Mouse (Mus musculus): ENCODE data around the gene Cadm1. TPM values are rescaled to one million over a fixed set of nuclear protein-coding genes. Genes with fewer than 3 reads are reported as not detected.

Gene Cadm1
- polyA plus RNA-seq, 1 experiment from 2014 or later: 190 TPM

DNA sequence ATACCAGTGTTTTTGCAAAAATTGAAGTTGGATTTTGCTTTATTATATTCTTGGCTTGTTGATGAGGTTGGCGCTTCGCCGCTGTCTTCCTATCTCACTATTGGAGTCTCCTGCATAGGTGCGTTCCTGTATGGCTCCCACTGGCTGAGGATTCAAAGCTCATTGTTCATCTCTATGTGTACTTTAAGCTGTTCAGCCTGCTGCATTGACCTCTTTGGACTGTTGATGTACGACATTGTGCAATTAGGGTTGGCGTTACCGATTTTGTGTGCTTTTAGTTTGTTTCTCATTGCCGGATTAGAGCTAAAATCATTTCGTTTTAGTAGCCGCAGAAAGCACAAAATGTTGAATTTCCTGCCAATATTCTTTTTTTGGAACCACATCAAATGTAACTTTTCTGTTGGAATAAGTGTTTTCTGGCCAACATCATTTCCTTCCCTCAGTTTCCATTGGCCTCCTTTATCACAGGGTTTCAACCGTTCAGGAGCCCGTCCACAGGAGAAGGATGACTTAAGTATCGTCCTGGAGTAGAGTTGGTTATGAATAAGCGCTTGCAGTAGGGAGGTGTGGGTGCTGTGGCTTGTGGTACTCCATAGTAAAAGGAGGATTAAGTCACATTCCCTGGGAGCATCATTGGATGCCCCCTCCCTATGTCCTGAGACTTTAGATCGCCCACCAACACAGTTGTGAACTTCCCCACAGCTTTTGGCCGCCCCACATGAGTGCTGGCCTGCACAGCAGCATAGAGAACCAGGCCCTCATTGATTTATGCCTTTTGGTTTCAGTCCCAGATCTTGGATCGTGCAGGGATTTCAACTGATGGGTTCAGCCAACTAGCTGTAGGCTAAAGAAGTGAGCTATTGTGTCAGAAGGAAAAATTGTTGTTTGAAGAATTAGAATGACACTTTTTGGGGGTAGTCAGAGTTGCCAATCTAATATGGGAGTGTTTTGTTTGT, 94.9 kb downstream of the Cadm1 start:
- WGBS: 88% methylated on average over 17 of the region's 17 CpGs
- no peak for DNase-seq (ENCODE audit: low spot score)
- H3K36me3 ChIP-seq (ENCODE audit: control insufficient read depth, insufficient read depth, low read length): no peaks in the 10 kb centered on the region

DNA sequence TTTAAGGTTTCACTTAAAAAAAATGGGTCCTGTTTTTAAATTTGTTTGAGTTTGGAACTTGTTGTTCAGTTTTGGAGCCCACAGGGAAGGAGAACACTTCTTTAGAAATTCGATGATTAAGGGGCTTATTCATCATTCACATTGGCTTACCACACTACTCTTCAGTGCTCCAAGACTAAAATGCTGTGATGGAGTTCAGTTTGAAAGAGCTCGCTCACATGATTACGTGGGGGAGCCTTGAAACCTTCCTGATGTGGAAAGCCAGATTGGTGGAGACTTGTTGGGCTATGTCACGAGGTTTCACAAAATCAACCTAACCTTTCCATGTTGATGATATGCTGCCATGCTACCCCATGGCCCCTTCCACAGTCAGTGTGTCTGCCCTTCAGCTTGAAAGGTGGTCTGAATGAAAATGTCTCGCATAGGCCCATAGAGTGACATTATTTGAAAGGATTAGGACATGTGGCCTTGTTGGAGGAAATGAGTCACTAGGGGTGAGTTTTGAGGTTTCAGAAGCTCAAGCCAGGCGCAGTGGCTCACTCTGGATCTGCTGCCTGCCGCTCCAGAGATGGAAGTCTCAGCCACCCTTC, 95.7 kb downstream of the Cadm1 start:
- ATAC-seq (ENCODE audit: insufficient read depth, low FRiP score, low TSS enrichment): no peak
- no peak for DNase-seq (ENCODE audit: low spot score)
- no peak overlapping the region for H3K27ac ChIP-seq (ENCODE audit: low read depth, low read length)
- H3K4me2 ChIP-seq (ENCODE audit: low read depth): no peak overlapping the region
- no peak overlapping the region for H3K9ac ChIP-seq (ENCODE audit: low read length)
- H3K4me3 ChIP-seq (ENCODE audit: low read depth, low read length): no peak overlapping the region
- H3K36me3 ChIP-seq (ENCODE audit: control insufficient read depth, insufficient read depth, low read length): no peaks in the 10 kb centered on the region
- peaks cover 14% of the 10 kb centered on the region for H3K4me1 ChIP-seq (ENCODE audit: control insufficient read depth, insufficient read depth, low read length)
- no peaks in the 10 kb centered on the region for H3K9me3 ChIP-seq (ENCODE audit: control insufficient read depth, low read length)
- no peaks in the 10 kb centered on the region for H3K27me3 ChIP-seq (ENCODE audit: control insufficient read depth, insufficient read depth, low read length)
- 90% methylated on average over 7 of the region's 7 CpGs for WGBS

More for the DNA sequence above, 94.9 kb downstream of the Cadm1 start:
- Histone ChIP-seq H3K9me3 (ENCODE audit: control insufficient read depth, low read length) (no peaks in the 10 kb centered on the region), H3K4me1 (ENCODE audit: control insufficient read depth, insufficient read depth, low read length) (peaks cover 14% of the 10 kb centered on the region), H3K4me3 (ENCODE audit: low read depth, low read length) (no peak overlapping the region), H3K27ac (ENCODE audit: low read depth, low read length) (no peak overlapping the region), H3K4me2 (ENCODE audit: low read depth) (no peak overlapping the region), H3K9ac (ENCODE audit: low read length) (no peak overlapping the region), H3K27me3 (ENCODE audit: control insufficient read depth, insufficient read depth, low read length) (no peaks in the 10 kb centered on the region)
- ATAC-seq (ENCODE audit: insufficient read depth, low FRiP score, low TSS enrichment): no peak

DNA sequence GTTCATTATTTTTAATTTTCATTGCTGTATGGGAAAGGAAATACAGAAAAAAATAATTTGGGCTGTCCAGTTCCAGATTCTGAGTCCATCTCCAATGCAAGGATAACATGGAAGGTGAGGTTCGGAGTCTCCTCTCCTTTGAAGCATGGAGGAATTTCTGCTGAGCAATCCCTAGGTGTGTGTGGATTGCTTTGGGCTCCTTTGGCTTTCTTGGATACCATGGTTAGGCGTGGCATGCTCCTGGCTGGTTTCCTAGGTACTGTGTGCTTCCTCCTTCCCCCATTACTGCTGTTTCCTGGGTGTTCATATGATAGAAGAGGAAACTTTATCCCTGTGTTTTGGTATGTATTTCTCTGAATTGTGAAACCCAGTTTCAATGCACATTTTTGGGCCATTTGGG, 98.0 kb downstream of the Cadm1 start:
- ATAC-seq (ENCODE audit: insufficient read depth, low FRiP score, low TSS enrichment): no peak
- WGBS: 90% methylated on average over 2 of the region's 2 CpGs
- no peak for DNase-seq (ENCODE audit: low spot score)

DNA sequence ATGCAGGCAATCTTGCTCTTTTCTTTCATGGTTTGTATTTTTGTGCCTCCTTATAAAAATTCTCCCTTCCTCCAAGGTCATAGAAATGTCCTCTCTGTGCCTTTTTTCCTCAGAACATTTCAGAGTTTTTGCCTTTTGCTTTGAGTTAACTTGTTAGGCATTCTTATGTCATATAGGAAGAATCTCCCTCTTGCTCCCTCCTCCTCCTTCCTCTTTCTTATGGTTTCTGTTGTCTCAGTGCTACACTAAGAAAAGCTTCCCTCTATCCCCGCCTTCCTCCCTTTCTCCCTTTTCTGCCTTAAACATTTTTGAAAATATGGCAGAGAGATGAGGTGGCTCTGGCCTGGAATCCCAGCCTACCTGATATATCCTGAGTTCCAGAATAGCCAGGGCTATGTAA, 98.6 kb downstream of the Cadm1 start:
- Histone ChIP-seq H3K36me3 (ENCODE audit: control insufficient read depth, insufficient read depth, low read length) (no peaks in the 10 kb centered on the region), H3K4me1 (ENCODE audit: control insufficient read depth, insufficient read depth, low read length) (peaks cover 2% of the 10 kb centered on the region; the same call in 1 of the 2 replicates), H3K27me3 (ENCODE audit: control insufficient read depth, insufficient read depth, low read length) (no peaks in the 10 kb centered on the region), H3K4me3 (ENCODE audit: low read depth, low read length) (no peak overlapping the region), H3K4me2 (ENCODE audit: low read depth) (no peak overlapping the region), H3K9me3 (ENCODE audit: control insufficient read depth, low read length) (no peaks in the 10 kb centered on the region), H3K27ac (ENCODE audit: low read depth, low read length) (no peak overlapping the region), H3K9ac (ENCODE audit: low read length) (no peak overlapping the region)
- WGBS: 89% methylated on average over 1 of the region's 1 CpGs
- DNase-seq (ENCODE audit: low spot score): no peak
- ATAC-seq (ENCODE audit: insufficient read depth, low FRiP score, low TSS enrichment): no peak

More for the DNA sequence above, 98.0 kb downstream of the Cadm1 start:
- Histone ChIP-seq H3K36me3 (ENCODE audit: control insufficient read depth, insufficient read depth, low read length) (no peaks in the 10 kb centered on the region), H3K9me3 (ENCODE audit: control insufficient read depth, low read length) (no peaks in the 10 kb centered on the region), H3K27me3 (ENCODE audit: control insufficient read depth, insufficient read depth, low read length) (no peaks in the 10 kb centered on the region), H3K4me1 (ENCODE audit: control insufficient read depth, insufficient read depth, low read length) (peaks cover 4% of the 10 kb centered on the region; the same call in 1 of the 2 replicates), H3K4me2 (ENCODE audit: low read depth) (no peak overlapping the region), H3K9ac (ENCODE audit: low read length) (no peak overlapping the region), H3K27ac (ENCODE audit: low read depth, low read length) (no peak overlapping the region), H3K4me3 (ENCODE audit: low read depth, low read length) (no peak overlapping the region)

DNA sequence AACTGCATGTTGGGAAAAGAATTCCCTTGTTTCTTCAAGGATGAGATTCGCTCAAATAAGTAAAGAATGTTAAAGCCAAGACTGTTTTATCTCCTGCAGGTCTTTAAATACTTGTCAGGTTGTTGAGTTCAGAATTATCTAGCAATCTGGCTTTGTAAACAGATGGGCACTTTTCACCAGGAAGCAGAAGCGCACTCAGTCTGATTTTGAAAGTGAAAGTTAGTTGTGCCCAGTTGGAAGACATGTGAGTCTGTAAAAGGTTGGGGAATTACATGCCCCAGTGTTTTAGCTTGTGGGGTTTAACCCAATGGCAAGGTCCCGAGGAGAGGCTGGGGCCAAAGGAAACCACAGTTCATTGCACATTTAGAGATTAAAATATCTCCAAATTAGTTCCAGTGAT, 104.7 kb downstream of the Cadm1 start:
- H3K4me3 ChIP-seq (ENCODE audit: low read depth, low read length): no peak overlapping the region
- H3K36me3 ChIP-seq (ENCODE audit: control insufficient read depth, insufficient read depth, low read length): no peaks in the 10 kb centered on the region
- H3K27ac ChIP-seq (ENCODE audit: low read depth, low read length): no peak overlapping the region
- no peaks in the 10 kb centered on the region for H3K4me1 ChIP-seq (ENCODE audit: control insufficient read depth, insufficient read depth, low read length)
- DNase-seq (ENCODE audit: low spot score): no peak
- H3K27me3 ChIP-seq (ENCODE audit: control insufficient read depth, insufficient read depth, low read length): no peaks in the 10 kb centered on the region
- 87% methylated on average over 3 of the region's 3 CpGs for WGBS
- H3K9me3 ChIP-seq (ENCODE audit: control insufficient read depth, low read length): no peaks in the 10 kb centered on the region
- H3K9ac ChIP-seq (ENCODE audit: low read length): no peak overlapping the region
- ATAC-seq (ENCODE audit: insufficient read depth, low FRiP score, low TSS enrichment): no peak
- H3K4me2 ChIP-seq (ENCODE audit: low read depth): no peak overlapping the region

DNA sequence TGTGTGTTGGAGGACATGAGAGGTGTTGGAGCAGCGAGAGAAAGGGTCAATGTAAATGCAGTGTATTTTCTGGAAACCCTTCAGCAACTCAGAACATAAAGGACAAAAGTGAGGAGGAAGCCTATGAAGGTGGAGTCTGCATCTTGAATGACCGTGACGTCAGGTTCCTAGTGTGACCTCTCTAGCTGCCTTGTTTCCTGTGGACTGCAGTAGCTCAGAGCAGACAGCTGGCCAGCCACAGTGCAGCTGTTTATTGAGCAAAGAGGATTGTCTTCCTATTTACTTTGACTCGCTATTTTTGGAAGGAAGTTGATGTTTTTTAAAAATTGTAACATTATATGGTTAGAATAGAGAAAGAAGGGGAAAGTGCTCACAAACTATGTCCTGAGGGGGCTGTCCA, 112.7 kb downstream of the Cadm1 start:
- H3K27me3 ChIP-seq (ENCODE audit: control insufficient read depth, insufficient read depth, low read length): no peaks in the 10 kb centered on the region
- no peak overlapping the region for H3K4me2 ChIP-seq (ENCODE audit: low read depth)
- H3K36me3 ChIP-seq (ENCODE audit: control insufficient read depth, insufficient read depth, low read length): no peaks in the 10 kb centered on the region
- H3K9me3 ChIP-seq (ENCODE audit: control insufficient read depth, low read length): no peaks in the 10 kb centered on the region
- WGBS: 62% methylated on average over 4 of the region's 4 CpGs
- H3K4me1 ChIP-seq (ENCODE audit: control insufficient read depth, insufficient read depth, low read length): 0 out of 2 replicates have a peak, but pooled peaks cover 2% of the 10 kb centered on the region
- H3K4me3 ChIP-seq (ENCODE audit: low read depth, low read length): no peak overlapping the region
- DNase-seq (ENCODE audit: low spot score): no peak
- no peak overlapping the region for H3K27ac ChIP-seq (ENCODE audit: low read depth, low read length)
- H3K9ac ChIP-seq (ENCODE audit: low read length): no peak overlapping the region
- ATAC-seq (ENCODE audit: insufficient read depth, low FRiP score, low TSS enrichment): no peak

DNA sequence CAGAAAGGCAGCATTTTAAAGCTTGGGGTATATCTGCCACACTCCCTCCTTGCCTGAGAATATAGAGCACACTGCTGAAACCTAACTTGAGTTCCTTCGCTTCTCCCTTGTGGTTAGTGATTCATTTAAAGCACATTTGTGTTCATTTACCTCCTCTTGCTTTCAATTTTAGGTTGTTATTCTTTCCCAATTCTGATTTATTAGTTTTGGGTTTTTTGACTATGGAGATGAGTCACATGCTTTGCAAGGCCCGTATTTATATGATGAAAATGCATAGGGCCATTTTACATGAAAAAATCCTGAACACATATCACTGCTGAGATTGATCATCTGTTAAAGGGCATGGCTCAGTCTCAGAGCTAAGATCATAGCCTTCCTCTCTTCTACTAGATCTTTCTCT, 115.1 kb downstream of the Cadm1 start:
- no peak for DNase-seq (ENCODE audit: low spot score)
- Histone ChIP-seq H3K9me3 (ENCODE audit: control insufficient read depth, low read length) (no peaks in the 10 kb centered on the region), H3K9ac (ENCODE audit: low read length) (no peak overlapping the region), H3K4me2 (ENCODE audit: low read depth) (no peak overlapping the region), H3K4me3 (ENCODE audit: low read depth, low read length) (no peak overlapping the region), H3K27me3 (ENCODE audit: control insufficient read depth, insufficient read depth, low read length) (no peaks in the 10 kb centered on the region), H3K27ac (ENCODE audit: low read depth, low read length) (no peak overlapping the region), H3K4me1 (ENCODE audit: control insufficient read depth, insufficient read depth, low read length) (0 out of 2 replicates have a peak, but pooled peaks cover 2% of the 10 kb centered on the region), H3K36me3 (ENCODE audit: control insufficient read depth, insufficient read depth, low read length) (no peaks in the 10 kb centered on the region)
- ATAC-seq (ENCODE audit: insufficient read depth, low FRiP score, low TSS enrichment): no peak
- WGBS: 89% methylated on average over 2 of the region's 2 CpGs

DNA sequence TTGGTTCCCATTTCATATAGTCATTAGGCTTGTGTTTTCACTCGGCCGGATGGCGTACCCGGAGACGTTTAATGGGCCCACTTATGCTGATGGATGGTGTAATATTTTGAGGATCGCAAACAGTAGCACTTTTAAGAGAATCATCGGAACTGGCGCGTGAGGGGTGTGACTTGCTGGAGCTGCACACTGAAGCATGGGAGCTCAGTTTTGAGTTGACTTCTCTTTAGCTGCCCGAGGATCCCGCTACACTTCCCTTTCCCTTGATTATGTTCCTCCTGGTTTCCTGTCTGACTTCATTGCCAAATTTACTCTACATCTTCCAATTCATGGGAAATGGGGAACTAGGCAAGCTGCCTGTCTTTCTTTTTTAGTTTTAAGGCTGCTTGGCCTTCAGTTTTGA, 121.5 kb downstream of the Cadm1 start:
- ATAC-seq (ENCODE audit: insufficient read depth, low FRiP score, low TSS enrichment): no peak
- H3K9me3 ChIP-seq (ENCODE audit: control insufficient read depth, low read length): no peaks in the 10 kb centered on the region
- no peaks in the 10 kb centered on the region for H3K36me3 ChIP-seq (ENCODE audit: control insufficient read depth, insufficient read depth, low read length)
- no peak for DNase-seq (ENCODE audit: low spot score)
- H3K27me3 ChIP-seq (ENCODE audit: control insufficient read depth, insufficient read depth, low read length): no peaks in the 10 kb centered on the region
- 0 out of 2 replicates have a peak, but pooled peaks cover under 1% of the 10 kb centered on the region for H3K4me1 ChIP-seq (ENCODE audit: control insufficient read depth, insufficient read depth, low read length)
- no peak overlapping the region for H3K4me2 ChIP-seq (ENCODE audit: low read depth)
- H3K27ac ChIP-seq (ENCODE audit: low read depth, low read length): no peak overlapping the region
- no peak overlapping the region for H3K9ac ChIP-seq (ENCODE audit: low read length)
- WGBS: 95% methylated on average over 11 of the region's 11 CpGs
- H3K4me3 ChIP-seq (ENCODE audit: low read depth, low read length): no peak overlapping the region

Data from neural tube, embryonic 11.5 days (tissue).